Mouse (Mus musculus) frontal cortex, adult 2 months (tissue): ENCODE data around the gene Necab2. TPM values are rescaled to one million over a fixed set of nuclear protein-coding genes. Genes with fewer than 3 reads are reported as not detected.

ENCODE experiments used
- DNase-seq, 2 experiments: peaks; one replicate each; pipeline ENCODE4 v3.0.0; 2022; ENCODE audit warnings: low spot score in 1 of 2; ENCODE audit errors: extremely low spot score in 1 of 2
- polyA plus RNA-seq: library from polyadenylated mRNA; depleted of rRNA; stranded (reverse); fragments of >200 nt; gene quantifications from 2 replicates; pipeline ENCODE4 v1.2.3, GENCODE M21; 2012; rRNA removed

Necab2 gene
- 62.7 and 68.0 TPM in 2 replicates for polyA plus RNA-seq

GRCm38 (mm10) chr8:119446211-119446989 lies at the start of gene Necab2:
Gene Necab2 (plus strand): TSS chr8:119446719.
- peak; percentile 57 to 92 for DNase-seq

- DNase-seq: no peak
Measured at GRCm38 (mm10) chr8:119398558-119398957, 48.0 kb upstream of the Necab2 start.

DNA sequence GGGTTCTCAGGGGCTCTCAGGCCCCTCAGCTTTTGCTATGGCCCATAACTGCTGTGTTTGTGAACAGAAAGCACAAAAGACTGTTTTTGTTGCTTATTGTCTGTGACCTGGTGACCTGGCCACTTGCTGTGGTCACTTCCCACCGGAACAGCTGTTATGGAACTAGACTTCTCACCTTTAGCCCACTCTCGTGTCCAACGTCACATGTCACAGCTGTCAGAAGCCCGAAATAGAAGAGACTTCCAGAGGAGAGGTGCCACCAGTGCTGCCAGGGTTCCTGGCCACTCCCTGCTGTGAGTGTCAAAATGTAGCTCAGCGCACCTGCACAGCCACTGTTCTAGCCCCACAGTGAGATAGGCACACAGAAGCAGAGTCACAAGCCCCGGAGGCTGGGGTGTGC lies 47.3 kb upstream of the Necab2 start:
- no peak for DNase-seq

DNA sequence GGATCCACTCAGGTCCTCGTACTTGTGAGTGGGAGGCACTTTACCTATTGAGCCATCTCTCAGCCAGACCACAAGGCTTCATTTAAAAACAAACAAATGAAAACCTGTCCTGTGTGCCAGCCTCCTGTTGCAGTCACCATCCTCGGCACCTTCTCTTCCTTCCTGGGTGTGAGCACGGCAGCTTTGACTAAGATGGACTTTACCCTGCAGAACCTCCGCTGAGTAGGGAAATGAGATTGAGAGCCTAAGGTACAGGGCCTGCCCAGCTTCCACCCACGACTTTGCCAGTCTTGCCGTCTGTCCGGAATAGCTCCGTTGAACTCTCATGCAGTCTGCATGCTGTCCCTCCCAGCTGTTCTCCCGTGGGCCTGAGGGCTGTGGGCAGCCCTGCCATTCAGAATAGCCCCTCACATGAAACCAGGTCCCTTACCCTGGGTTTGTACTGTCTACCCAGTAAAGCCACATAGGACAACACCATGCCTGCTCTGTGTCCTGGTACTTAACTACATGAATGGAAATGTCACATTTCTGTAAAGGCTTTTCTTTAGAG lies 46.3 kb upstream of the Necab2 start:
- DNase-seq: no peak

DNA sequence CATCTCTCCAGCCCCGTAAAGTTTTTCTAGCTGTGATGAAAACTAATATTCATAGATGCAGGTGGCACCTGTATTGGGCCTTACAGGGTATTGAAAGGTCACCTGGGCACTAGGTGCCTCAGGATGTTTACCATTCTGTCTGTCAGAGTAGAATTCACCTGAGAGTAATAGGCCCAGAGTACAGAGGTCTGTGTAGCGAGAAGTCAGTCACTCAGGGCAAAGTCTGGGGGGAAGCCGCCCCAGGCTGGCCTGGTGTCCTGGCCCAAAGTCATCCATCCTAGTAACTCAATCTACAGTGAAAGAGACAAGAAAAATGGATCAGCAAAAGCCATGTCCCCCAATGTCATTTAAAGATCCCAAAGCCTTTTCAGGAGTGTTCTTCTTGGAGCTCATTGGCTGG lies 45.6 kb upstream of the Necab2 start:
- no peak for DNase-seq

DNA sequence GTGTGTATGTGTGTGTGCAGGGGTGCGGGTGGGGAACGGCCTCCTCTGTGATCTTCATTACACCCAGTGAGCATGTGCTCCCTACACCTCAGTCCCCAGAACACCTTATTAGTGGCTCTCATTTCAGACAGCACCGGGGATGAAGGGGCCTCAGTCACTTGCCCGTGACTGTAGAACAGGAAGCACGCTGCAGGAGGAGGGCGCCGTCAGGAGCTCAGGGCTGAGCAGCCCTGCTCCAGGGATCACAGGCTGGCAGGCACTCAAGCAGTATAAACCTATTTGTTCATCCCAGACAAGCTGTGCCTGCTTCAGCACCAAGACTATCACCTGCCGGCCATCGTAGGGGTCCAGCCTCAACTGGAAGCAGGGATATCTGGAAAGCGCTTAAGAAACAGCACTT lies 42.6 kb upstream of the Necab2 start:
- no peak for DNase-seq

- DNase-seq: no peak
Measured at GRCm38 (mm10) chr8:119404648-119405047, 41.9 kb upstream of the Necab2 start.

- DNase-seq: no peak
Measured at GRCm38 (mm10) chr8:119408311-119408710, 38.2 kb upstream of the Necab2 start.

- DNase-seq: no peak
Measured at GRCm38 (mm10) chr8:119412037-119412734, 34.3 kb upstream of the Necab2 start.

- DNase-seq: peak; percentile 63 to 89
Measured at GRCm38 (mm10) chr8:119412735-119413498, 33.6 kb upstream of the Necab2 start.

DNA sequence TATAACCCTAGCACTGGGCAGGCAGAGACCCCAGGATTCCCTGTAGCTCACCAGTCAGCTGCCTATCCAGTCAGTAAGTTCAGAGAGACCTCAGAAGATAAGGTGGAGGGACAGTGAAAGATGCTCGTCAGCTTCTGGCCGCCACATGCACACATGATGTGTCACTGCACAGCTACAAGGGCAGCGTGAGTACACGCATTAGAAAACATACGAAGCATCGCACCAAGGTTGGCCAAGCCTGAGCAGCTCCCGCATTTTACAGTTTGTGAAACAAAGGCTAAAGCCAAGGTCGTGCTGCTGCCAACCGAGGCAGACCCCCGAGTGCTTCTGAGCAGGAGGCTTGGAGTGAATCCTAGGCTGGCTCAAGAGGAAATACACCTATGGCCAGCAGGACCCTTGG lies 32.9 kb upstream of the Necab2 start:
- DNase-seq: no peak

- DNase-seq: no peak
Measured at GRCm38 (mm10) chr8:119420318-119420717, 26.2 kb upstream of the Necab2 start.

- DNase-seq: no peak
Measured at GRCm38 (mm10) chr8:119421603-119422122, 24.9 kb upstream of the Necab2 start.

DNA sequence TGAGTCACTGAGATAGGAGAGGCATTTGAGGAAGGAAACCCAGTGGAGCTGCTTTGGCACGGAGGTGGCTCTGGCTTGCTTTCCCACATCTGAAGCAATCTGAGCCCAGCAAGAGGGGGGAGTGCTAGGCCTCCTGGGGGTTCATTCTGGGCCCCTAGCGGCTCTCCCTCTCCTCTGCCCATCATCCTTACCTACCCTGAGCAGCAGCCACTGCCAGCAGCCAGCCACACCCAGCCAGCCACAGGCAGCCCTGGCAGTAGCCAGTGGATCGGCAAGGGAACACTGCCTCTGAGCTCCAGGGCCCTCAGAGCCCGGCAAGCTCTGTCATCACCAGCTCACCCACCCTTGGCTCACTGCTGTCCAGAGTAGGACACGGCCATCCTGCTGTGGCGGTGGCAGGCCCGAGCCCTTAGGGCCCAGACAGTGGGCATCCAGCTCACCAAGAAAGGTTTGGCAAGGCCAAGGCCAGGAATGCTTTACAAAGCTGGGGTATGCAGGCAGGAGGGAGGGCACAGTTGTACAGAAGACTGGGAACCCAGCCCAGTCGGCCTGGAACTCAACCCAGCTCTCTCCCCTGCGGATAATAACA lies 24.3 kb upstream of the Necab2 start:
- DNase-seq: no peak

DNA sequence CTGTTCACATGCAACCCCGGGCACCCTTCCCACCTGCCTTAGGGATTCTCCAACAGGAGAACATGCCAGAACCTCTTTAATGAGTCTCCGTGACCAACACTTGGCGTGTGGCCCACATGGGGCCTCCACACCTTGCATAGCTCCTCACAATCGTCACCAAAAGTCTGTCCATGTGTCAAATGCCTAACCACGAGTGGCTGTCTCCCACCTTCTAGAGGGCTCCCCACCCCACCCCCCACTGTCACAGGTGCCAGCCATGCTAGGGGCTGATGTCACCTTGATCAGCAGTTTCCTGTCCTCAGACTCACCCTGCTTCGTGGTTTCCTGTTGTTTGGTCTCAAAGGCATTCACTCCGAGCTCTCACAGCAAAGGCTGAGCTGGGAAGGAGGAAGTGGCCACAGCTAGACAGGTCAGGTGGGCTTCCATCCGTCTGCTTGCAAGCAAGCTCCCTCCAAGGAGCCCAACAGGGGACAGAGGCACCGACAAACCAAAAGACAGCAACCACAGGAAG lies 22.8 kb upstream of the Necab2 start:
- DNase-seq: no peak

- no peak for DNase-seq
Measured at GRCm38 (mm10) chr8:119424199-119424733, 22.3 kb upstream of the Necab2 start.

- DNase-seq: no peak
Measured at GRCm38 (mm10) chr8:119424740-119425139, 21.8 kb upstream of the Necab2 start.

- DNase-seq: no peak
Measured at GRCm38 (mm10) chr8:119425533-119425932, 21.0 kb upstream of the Necab2 start.

GRCm38 (mm10) chr8:119426069-119426735 lies 20.3 kb upstream of the Necab2 start:
- no peak for DNase-seq
